Mouse (Mus musculus) bone marrow, adult 2 months (tissue): ENCODE measurements around the gene Phb2.

ENCODE experiments used
- CTCF ChIP-seq: fragments of 200-500 bp; IDR thresholded peaks from 2 replicates; pipeline ENCODE4 v1.5.1; 2011; ENCODE audit warnings: low read length, control low read depth; ENCODE audit not compliant: control insufficient read depth, insufficient read depth
- POLR2A ChIP-seq: fragments of 200-500 bp; IDR thresholded peaks from 2 replicates; pipeline ENCODE4 v1.6.1; 2011; ENCODE audit warnings: low read depth, mild to moderate bottlenecking, control low read depth, low read length, borderline replicate concordance; ENCODE audit not compliant: control insufficient read depth

DNA sequence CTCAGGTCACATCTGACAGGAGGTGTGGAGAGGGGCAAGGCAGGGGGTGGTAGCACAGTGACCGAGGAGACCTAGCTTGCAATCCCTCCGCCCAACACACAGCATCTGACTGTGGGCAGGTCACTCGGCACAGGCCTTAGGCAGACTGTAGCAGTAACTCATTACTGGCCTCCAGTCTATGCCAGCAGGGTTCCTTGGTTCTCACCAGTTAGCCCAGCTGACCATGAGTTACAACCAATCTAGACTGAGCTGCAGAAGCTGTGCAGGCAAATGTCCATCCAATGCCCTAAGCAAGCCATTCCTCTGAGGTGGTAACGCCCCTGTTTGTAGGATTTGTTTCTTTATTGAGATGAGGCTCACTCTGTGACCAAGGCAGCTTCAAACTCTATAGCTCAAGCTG, 12.8 kb upstream of the Phb2 start:
- TF ChIP-seq CTCF (no peak), POLR2A (no peak)
